Mouse (Mus musculus): ENCODE results near the gene Ms4a4b. TPM values are rescaled to one million over a fixed set of nuclear protein-coding genes. Genes with fewer than 3 reads are reported as not detected.
"Not testable (repeated sequence)": the region's sequence is repeated elsewhere in the genome, so short reads cannot be mapped to it uniquely, and the experiment has no call there.

Ms4a4b gene
- not detected for total RNA-seq (2021)
- long read RNA-seq, experiment 1: 0 reads
- long read RNA-seq, experiment 2: 0 reads

GRCm38 (mm10) chr19:11443338-11443737 lies at the start of gene Ms4a4b:
TSS of gene Ms4a4b (plus strand) at chr19:11443553.
- intact Hi-C loops (cut with DNase I): no loop called here
- no peak for DNase-seq
- no peak within 1 kb of the TSS for H3K4me3 ChIP-seq
- no peak within 1 kb of the TSS for H3K27ac ChIP-seq
- no peak for TF ChIP-seq CTCF (IDR thresholded peaks at IDR 0.05)

- no peak for DNase-seq
- intact Hi-C loops (cut with DNase I): no loop called here
- no peak overlapping the region for H3K4me3 ChIP-seq
- no peak for TF ChIP-seq CTCF (IDR thresholded peaks at IDR 0.05)
- no peak overlapping the region for H3K27ac ChIP-seq
These were observed 47.6 kb upstream of the Ms4a4b start for GRCm38 (mm10) chr19:11395769-11396168.

DNA sequence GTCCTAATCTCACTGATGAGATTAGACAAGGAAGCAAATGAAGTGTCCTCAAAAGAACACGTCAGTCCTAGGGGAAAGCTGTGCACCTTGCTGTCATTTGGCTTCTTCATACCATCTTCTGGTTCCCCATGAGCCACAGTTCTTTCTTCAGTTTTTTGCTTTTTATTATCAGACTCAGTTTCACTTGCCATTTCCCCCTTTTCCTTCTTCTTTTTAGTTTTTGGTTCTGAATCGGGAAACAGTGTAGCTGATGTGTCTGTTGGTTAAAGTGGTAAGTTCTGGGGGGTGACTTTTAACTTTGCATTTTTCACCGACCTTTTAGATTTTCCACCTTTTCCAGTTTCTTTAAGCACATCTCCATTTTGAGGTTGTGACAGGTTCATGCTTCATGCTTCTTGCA lies 38.8 kb upstream of the Ms4a4b start, which contains the start of gene Ms4a4c:
Gene Ms4a4c, plus strand, starts transcription at position 244 of the 400 bp plus-strand sequence.
- DNase-seq: no peak
- no peak for TF ChIP-seq CTCF (IDR thresholded peaks at IDR 0.05)
- intact Hi-C loops (cut with DNase I): no loop called here
- no peak within 1 kb of the TSS for H3K4me3 ChIP-seq
- H3K27ac ChIP-seq: no peak within 1 kb of the TSS

DNA sequence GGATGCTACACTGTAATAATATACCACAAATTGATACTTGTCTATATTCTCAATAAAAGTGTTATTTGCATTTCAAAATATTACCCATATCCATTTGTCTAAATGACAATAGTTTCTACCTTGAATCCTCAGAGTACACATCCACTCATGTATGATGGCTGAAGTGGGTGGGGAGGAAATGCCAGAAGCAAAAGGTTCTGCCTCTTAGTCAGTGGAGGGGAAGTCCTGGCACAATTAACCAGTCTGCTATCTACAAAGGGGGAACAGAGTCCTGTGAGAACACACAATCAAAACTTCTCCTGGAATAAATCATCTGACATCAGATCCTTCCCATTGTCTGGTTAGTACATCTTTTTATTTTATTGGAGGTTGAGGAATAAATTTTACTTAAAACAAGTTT lies 35.9 kb upstream of the Ms4a4b start:
- Histone ChIP-seq H3K27ac (no peak overlapping the region), H3K4me3 (no peak overlapping the region)
- no peak for TF ChIP-seq CTCF (IDR thresholded peaks at IDR 0.05)
- intact Hi-C loops (cut with DNase I): no loop called here
- no peak for DNase-seq

DNA sequence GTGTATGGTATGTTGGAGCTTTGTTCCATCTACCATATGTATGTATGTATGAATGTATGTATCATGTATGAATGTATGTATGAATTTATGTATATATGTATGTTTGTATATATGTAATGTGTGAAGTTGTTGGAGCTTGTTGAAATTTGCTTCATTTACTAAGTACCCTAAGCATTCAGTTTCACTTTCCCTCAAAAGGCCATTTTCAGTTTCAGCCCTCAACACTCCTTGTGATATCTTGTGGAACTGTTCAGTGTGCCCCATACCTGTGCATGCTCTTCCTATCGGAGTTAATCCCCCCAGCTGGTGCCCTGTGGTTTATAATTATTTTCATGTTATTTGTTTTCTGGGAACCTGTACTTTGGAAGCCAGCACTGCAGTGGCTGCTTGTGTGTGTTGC lies 34.8 kb upstream of the Ms4a4b start:
- no peak for DNase-seq
- intact Hi-C loops (cut with DNase I): no loop called here
- no peak overlapping the region for H3K27ac ChIP-seq
- no peak overlapping the region for H3K4me3 ChIP-seq
- no peak for TF ChIP-seq CTCF (IDR thresholded peaks at IDR 0.05)

DNA sequence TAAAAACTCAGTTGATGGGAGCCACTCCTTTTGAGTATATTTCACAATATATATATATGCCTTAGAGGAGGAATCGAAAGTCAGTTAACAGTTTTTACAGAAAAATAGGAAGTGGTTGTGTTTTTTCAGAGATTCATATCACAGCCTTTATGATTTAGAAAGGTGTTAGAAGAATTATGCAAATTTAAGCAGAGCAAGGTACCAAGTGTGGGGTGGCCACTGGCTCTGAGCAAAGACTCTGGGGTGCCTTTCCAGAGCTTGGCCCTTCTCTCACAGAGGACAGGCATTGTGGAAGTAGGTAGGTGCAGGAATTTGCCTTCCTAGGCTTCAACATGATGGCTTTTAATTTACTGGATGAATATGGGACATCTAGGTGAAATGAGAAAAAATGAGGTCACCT lies 31.7 kb upstream of the Ms4a4b start:
- no peak for TF ChIP-seq CTCF (IDR thresholded peaks at IDR 0.05)
- Histone ChIP-seq H3K4me3 (no peak overlapping the region), H3K27ac (no peak overlapping the region)
- intact Hi-C loops (cut with DNase I): no loop called here
- DNase-seq: no peak

GRCm38 (mm10) chr19:11414084-11414483 lies 29.3 kb upstream of the Ms4a4b start:
- no peak overlapping the region for H3K27ac ChIP-seq
- DNase-seq: no peak
- TF ChIP-seq CTCF (IDR thresholded peaks at IDR 0.05): no peak
- intact Hi-C loops (cut with DNase I): no loop called here
- H3K4me3 ChIP-seq: no peak overlapping the region

GRCm38 (mm10) chr19:11415581-11415980 lies 27.8 kb upstream of the Ms4a4b start:
- intact Hi-C loops (cut with DNase I): no loop called here
- TF ChIP-seq CTCF (IDR thresholded peaks at IDR 0.05): no peak
- no peak for DNase-seq
- H3K4me3 ChIP-seq: no peak overlapping the region
- no peak overlapping the region for H3K27ac ChIP-seq

GRCm38 (mm10) chr19:11418865-11419264 lies 24.5 kb upstream of the Ms4a4b start:
- intact Hi-C loops (cut with DNase I); H3K27ac ChIP-seq; H3K4me3 ChIP-seq; DNase-seq: not testable (repeated sequence)

DNA sequence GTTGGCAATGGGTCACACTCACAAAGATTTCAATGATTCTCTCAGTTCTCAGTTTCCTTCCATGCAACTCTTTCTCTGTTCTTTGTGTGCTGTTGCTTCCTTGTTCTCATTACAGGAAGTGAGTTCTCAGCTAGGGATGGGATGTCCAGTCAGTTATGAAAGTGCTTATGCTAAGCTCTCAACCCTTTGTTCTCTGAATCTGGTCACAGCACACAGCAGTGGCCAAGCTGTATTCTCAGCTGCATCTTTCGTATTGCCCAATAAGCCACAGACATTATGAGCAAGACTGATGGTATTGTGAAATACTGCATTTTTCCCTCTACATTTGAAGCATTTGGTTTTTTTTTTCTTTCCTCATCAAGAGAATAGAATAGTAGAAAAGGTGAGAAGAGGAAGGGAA lies 12.1 kb upstream of the Ms4a4b start:
- DNase-seq; H3K4me3 ChIP-seq; intact Hi-C loops (cut with DNase I); H3K27ac ChIP-seq: not testable (repeated sequence)

- Histone ChIP-seq H3K27ac (no peak overlapping the region), H3K4me3 (no peak overlapping the region)
- intact Hi-C loops (cut with DNase I): no loop called here
- TF ChIP-seq CTCF (IDR thresholded peaks at IDR 0.05): no peak
- no peak for DNase-seq
These were observed 8.1 kb upstream of the Ms4a4b start for GRCm38 (mm10) chr19:11435058-11435834.

DNA sequence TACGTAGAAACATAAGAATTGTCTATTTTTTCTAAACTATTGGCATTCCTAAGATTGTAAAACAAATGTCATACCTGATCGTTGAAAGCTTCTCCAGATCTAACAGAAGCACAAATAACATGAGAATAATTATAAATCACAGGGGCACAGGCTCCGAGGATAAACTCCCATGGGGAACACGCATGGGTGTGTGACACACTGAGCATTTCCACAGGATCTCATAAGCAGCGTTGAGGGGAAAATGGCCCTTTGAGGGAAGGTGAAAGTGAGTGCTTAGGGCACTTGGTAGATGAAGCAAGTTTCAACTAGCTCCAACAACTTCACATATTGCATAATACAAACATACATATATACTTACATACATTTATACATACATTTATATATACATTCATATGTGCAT lies 611 bp downstream of the Ms4a4b start:
- no peak for DNase-seq
- Histone ChIP-seq H3K27ac (no peak overlapping the region), H3K4me3 (no peak overlapping the region)
- intact Hi-C loops (cut with DNase I): no loop called here
- no peak for TF ChIP-seq CTCF (IDR thresholded peaks at IDR 0.05)

DNA sequence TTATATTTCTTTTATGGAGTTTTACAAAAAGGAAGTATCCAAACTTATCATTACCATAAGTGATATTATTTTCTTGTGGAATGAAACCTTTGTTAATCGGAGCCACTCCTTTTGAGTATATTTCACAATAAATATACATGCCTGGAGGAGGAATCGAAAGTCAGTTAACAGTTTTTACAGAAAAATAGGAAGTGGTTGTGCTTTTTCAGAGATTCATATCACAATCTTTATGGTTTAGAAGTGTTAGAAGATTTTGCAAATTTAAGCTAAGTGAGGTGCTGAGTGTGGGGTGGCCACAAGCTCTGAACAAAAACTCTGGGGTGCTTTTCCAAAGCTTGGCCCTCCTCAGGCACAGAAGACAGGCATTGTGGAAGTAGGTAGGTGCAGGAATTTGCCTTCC lies 3.9 kb downstream of the Ms4a4b start:
- TF ChIP-seq CTCF (IDR thresholded peaks at IDR 0.05): no peak
- Histone ChIP-seq H3K27ac (no peak overlapping the region), H3K4me3 (no peak overlapping the region)
- DNase-seq: no peak
- intact Hi-C loops (cut with DNase I): no loop called here

DNA sequence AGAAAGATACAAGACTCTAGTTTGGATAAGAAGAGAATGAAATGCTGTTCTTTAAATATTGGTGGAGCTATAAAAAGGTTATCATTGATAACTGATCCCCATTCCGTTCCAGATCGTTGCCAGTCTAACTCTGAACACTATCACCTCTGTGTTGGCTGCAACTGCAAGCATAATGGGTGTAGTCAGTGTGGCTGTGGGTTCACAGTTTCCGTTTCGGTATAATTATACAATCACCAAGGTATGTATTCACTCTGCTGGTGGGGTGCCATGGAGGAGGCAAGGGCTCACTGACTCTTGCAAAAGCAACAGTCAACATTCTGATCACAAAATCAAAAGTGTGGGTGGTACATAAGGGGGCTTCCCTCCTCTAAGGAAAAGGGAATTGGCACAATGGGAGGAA lies 15.7 kb downstream of the Ms4a4b start:
- intact Hi-C loops (cut with DNase I); H3K4me3 ChIP-seq; H3K27ac ChIP-seq; DNase-seq: not testable (repeated sequence)

GRCm38 (mm10) chr19:11464795-11465194 lies 21.4 kb downstream of the Ms4a4b start:
- intact Hi-C loops (cut with DNase I); H3K4me3 ChIP-seq; DNase-seq; H3K27ac ChIP-seq: not testable (repeated sequence)

All from gastrocnemius, adult 2 months (tissue).